Mouse (Mus musculus) midbrain, embryonic 14.5 days (tissue): Measurements from ENCODE around the gene Atp1b3. TPM values are rescaled to one million over a fixed set of nuclear protein-coding genes. Genes with fewer than 3 reads are reported as not detected.

Experiments
- ATAC-seq: fragments of 200-750 bp; cut with Nextera tagmentation; 2 replicates; pipeline ENCODE4 v1.8.0; 2017; ENCODE audit warnings: moderate number of reproducible peaks, moderate library complexity; ENCODE audit not compliant: low FRiP score, low TSS enrichment
- DNase-seq: peaks from one replicate; pipeline ENCODE4 v3.0.0-alpha.2; 2015
- H3K27ac ChIP-seq: fragments of 300-500 bp; sonication (generic); replicated peaks from 2 replicates; pipeline ENCODE4 v1.5.1; 2014; ENCODE audit warnings: mild to moderate bottlenecking, low read depth, low read length, moderate library complexity
- H3K27me3 ChIP-seq: fragments of 300-500 bp; sonication (generic); 2 replicates; pipeline ENCODE4 v1.6.1; 2014; ENCODE audit warnings: low read length, control low read depth, mixed read lengths; ENCODE audit not compliant: control insufficient read depth, insufficient read depth
- H3K36me3 ChIP-seq: fragments of 300-500 bp; sonication (generic); 2 replicates; pipeline ENCODE4 v1.6.1; 2014; ENCODE audit warnings: low read length, control low read depth; ENCODE audit not compliant: control insufficient read depth, insufficient read depth
- H3K4me1 ChIP-seq: fragments of 300-500 bp; sonication (generic); 2 replicates; pipeline ENCODE4 v1.6.1; 2014; ENCODE audit warnings: mild to moderate bottlenecking, antibody characterized with exemption, low read length, control low read depth; ENCODE audit not compliant: control insufficient read depth, insufficient read depth
- H3K4me2 ChIP-seq: fragments of 300-500 bp; sonication (generic); 2 replicates; pipeline ENCODE4 v1.6.1; 2014; ENCODE audit warnings: mild to moderate bottlenecking, low read length, moderate library complexity
- H3K4me3 ChIP-seq: fragments of 300-500 bp; sonication (generic); replicated peaks from 2 replicates; pipeline ENCODE4 v1.5.1; 2014; ENCODE audit warnings: low read depth, low read length
- H3K9ac ChIP-seq: fragments of 300-500 bp; sonication (generic); replicated peaks from 2 replicates; pipeline ENCODE4 v1.6.1; 2014; ENCODE audit warnings: mild to moderate bottlenecking, low read length, moderate library complexity
- H3K9me3 ChIP-seq: fragments of 300-500 bp; sonication (generic); 2 replicates; pipeline ENCODE4 v1.6.1; 2016; ENCODE audit warnings: low read length, control low read depth, mixed read lengths; ENCODE audit not compliant: control insufficient read depth
- WGBS: fragments of 180-500 bp; shearing (Covaris S2); extraction: QIAGEN DNeasy Blood & Tissue Kit; methylation state at CpG from one replicate; pipeline ENCODE4 v1.1.7; 2014; 5-methylcytosine and 5-hydroxymethylcytosine counted together
- polyA plus RNA-seq: library from polyadenylated mRNA; unstranded; fragments of >200 nt; fragmentation: Nextera tagmentation; extraction: Ambion mirVana; gene quantifications from 2 replicates; pipeline ENCODE4 v1.2.1, GENCODE M21; 2014

Atp1b3 gene
- polyA plus RNA-seq, 1 experiment from 2014 or later = 183 TPM

DNA sequence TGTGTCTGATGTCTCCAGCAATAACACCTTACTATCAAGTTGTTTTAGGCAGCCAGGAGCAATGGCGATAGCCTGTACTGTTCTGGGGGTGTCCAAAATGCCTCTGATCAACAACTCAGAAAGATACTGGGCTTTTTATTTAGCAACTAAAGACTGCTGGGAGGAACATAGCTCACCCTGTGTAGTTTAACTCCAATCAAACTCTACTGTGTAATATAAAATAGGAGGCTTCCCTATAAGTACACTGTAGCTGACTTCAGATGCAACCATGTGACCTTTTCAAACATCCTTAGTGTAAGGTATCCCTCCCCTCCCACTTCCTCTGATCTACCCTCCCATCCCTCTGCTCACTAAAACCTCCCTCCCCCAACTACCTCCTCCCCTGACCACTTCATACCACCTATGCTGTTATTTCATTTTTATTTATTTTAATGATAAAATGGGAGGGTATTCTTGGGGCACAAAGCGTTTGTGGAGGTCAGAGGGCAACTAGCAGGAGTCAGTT lies 29.5 kb upstream of the Atp1b3 start:
- Histone ChIP-seq H3K4me2 (no peak overlapping the region), H3K27me3 (no peaks in the 10 kb centered on the region), H3K27ac (no peak overlapping the region), H3K4me3 (no peak overlapping the region), H3K9ac (no peak overlapping the region), H3K36me3 (no peaks in the 10 kb centered on the region), H3K4me1 (no peaks in the 10 kb centered on the region), H3K9me3 (no peaks in the 10 kb centered on the region)
- no peak for DNase-seq
- WGBS = 89% methylated on average over 2 of the region's 2 CpGs
- ATAC-seq = no peak

DNA sequence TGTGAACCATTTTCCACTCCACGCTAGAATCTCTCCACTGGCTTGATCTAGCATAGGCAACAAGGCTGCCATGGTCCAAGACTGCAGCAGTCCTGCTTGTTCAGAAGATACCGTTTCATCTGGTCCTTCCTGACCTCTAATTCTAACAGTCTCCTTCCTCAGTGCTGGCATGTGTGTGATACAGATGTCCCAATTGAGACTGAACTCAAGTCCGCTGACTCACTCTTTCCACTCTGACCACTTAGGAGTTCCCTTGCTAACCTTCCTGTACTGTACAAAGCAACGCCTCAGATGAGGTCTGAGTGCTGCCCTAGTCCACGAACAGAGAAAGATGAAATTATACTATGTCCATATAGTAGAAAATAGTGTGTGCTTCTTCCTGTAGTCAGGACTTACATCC lies 28.9 kb upstream of the Atp1b3 start:
- no peak overlapping the region for H3K4me2 ChIP-seq
- ATAC-seq (no peak), DNase-seq (no peak)
- no peak overlapping the region for H3K9ac ChIP-seq
- no peak overlapping the region for H3K27ac ChIP-seq
- no peaks in the 10 kb centered on the region for H3K36me3 ChIP-seq
- H3K4me1 ChIP-seq = no peaks in the 10 kb centered on the region
- no peaks in the 10 kb centered on the region for H3K9me3 ChIP-seq
- no peak overlapping the region for H3K4me3 ChIP-seq
- H3K27me3 ChIP-seq = no peaks in the 10 kb centered on the region
- 88% methylated on average over 5 of the region's 5 CpGs for WGBS

DNA sequence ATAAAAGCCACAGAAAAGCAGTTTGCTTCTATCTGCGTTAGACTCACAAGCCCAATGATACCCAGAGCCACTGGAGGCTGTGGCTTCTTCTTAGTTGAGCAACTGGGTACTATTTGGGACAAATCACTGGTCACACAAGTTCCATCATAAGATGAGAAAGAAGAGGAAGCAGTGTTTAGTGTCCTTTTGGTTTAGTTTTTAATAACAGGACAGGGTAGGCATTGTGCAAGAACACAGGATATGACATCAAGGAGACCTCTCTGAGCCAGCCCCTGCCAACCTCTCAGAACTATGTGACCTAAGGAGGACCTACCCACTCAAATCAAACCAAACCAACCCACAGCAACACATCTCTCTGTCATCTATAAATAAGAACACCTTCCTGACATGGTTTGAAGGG lies 27.7 kb upstream of the Atp1b3 start:
- Histone ChIP-seq H3K4me2 (no peak overlapping the region), H3K9ac (no peak overlapping the region), H3K9me3 (no peaks in the 10 kb centered on the region), H3K4me3 (no peak overlapping the region), H3K36me3 (no peaks in the 10 kb centered on the region), H3K27ac (no peak overlapping the region), H3K4me1 (no peaks in the 10 kb centered on the region), H3K27me3 (no peaks in the 10 kb centered on the region)
- ATAC-seq (no peak), DNase-seq (no peak)
- 86% methylated on average over 1 of the region's 1 CpGs for WGBS

DNA sequence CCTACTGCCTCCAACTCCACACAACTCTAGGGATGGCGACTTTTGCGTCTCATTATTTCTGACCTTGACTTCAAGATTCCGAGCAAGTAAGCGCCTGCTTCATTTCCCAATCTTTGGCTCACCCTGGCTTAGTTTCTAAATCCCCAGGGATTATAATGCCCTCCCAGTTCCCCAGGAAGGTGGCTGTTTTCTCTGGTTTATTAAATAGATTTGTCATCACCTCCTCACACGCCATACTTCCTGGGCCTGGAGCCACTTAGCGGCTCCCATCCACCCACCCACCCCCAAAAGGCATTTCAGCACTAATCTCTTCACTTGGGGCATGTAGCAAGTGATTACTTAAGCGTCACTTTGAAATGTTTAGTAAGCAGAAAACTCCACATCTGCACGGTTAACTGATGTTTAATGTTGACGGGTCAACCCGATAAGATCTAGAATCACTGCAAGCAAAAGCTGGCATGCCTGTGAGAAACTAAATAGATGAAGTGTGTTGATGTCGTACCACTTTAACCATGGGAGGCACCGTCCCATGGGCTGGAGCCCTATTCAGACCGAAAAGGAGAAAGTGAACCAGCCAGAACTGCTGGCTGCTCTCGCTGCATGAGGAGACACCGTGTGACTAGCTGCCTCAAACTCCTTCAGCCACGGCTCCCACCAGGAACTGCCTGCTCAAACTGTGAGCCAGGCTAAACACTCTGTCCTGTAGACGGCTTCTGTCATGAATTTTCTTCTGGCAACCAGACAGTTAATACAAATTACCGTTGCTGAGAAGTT lies 19.7 kb upstream of the Atp1b3 start:
- H3K9me3 ChIP-seq = no peaks in the 10 kb centered on the region

DNA sequence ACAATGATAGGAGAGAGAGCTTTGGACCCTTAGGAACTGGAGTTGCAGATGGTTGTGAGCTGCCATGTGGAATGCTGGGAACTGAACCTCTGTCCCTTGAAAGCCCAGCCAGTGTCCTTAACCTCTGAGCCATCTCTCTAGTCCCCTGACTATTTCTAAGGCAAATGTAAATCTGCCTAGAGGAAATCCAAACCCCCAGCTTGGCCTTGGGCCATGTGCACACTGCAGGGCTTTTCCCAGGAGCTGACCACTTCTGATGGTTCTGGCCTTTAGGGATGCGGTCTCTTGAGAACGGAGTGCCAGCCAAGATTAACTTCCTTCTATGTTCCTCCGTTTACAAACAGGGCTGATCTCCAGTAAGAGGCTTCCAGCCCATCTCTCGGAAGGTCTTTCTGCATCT lies 18.5 kb upstream of the Atp1b3 start:
- Histone ChIP-seq H3K27me3 (no peaks in the 10 kb centered on the region), H3K9me3 (no peaks in the 10 kb centered on the region), H3K4me3 (no peak overlapping the region), H3K4me1 (no peaks in the 10 kb centered on the region), H3K9ac (no peak overlapping the region), H3K36me3 (no peaks in the 10 kb centered on the region), H3K27ac (no peak overlapping the region), H3K4me2 (no peak overlapping the region)
- no peak for DNase-seq
- WGBS = 84% methylated on average over 4 of the region's 4 CpGs
- ATAC-seq = no peak

More for the DNA sequence above, 19.7 kb upstream of the Atp1b3 start:
- Histone ChIP-seq H3K27me3 (no peaks in the 10 kb centered on the region), H3K4me1 (no peaks in the 10 kb centered on the region), H3K4me2 (no peak overlapping the region), H3K27ac (no peak overlapping the region), H3K36me3 (no peaks in the 10 kb centered on the region), H3K9ac (no peak overlapping the region), H3K4me3 (no peak overlapping the region)
- WGBS = 75% methylated on average over 18 of the region's 18 CpGs
- ATAC-seq (no peak), DNase-seq (no peak)

DNA sequence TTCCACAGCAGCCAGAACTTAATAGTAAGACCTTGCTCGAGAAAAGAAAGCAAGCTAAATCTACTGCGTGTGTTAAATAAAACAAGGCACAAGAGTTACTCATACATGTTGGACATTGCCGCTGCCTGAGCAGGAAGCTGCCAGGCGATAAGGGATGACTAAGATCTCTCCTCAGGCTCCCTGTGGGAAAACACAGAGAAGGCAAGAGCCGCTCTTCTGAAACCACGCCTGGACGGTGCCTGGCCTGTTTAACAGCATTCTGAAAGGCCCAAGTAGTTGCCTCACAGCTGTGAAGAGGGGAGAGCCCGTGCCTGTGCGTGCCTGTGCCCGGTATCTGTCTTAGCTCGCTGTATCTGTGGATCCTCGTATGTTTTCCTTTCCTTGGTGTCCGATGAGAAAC lies 17.2 kb upstream of the Atp1b3 start:
- Histone ChIP-seq H3K9me3 (no peaks in the 10 kb centered on the region), H3K9ac (no peak overlapping the region), H3K27ac (no peak overlapping the region), H3K4me2 (no peak overlapping the region), H3K4me3 (no peak overlapping the region), H3K36me3 (no peaks in the 10 kb centered on the region), H3K4me1 (no peaks in the 10 kb centered on the region), H3K27me3 (no peaks in the 10 kb centered on the region)
- no peak for ATAC-seq
- 89% methylated on average over 13 of the region's 13 CpGs for WGBS
- no peak for DNase-seq

DNA sequence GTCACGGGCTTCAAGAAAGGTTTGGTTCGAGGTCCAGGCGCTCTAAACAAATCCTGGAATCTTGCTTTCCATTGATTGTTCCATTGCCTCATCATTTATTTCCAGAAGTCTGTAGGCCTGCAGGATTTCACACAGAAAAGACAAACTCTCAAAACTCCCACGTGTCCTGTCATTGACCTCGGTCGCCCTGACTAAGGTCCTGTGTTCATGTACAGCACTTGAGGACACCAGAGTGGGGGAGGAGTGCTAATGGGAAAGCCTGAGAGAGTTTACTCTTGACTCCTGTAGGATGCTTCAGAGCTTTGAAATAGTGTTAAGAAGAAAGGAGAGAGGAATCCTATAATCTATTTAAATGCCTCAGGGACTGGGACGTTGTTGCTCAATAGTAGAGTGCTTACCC lies 15.3 kb upstream of the Atp1b3 start:
- Histone ChIP-seq H3K27me3 (no peaks in the 10 kb centered on the region), H3K9me3 (no peaks in the 10 kb centered on the region), H3K4me3 (no peak overlapping the region), H3K27ac (no peak overlapping the region), H3K36me3 (no peaks in the 10 kb centered on the region), H3K9ac (no peak overlapping the region), H3K4me2 (no peak overlapping the region), H3K4me1 (no peaks in the 10 kb centered on the region)
- WGBS = 72% methylated on average over 7 of the region's 7 CpGs
- DNase-seq (no peak), ATAC-seq (no peak)

DNA sequence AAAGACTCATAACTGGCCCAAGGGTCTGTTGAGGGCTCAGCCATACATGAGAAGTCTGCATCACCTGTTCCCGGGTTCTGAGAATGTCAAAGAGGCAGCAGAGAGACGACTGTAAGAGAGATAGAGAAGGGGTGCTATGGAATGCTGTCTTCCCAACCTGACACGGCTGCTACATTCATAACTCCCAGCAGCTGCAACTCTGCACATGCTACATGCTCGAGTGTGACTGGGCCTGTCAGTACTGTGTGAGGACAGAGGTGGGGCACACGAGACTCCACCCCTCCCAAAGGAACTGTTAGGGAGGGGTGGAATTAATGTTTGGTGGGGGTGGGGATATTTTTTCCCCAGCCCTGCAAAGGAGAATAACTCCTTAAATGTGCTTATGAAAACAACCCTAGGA lies 14.5 kb upstream of the Atp1b3 start:
- H3K9ac ChIP-seq = no peak overlapping the region
- WGBS = 83% methylated on average over 5 of the region's 5 CpGs
- H3K4me3 ChIP-seq = no peak overlapping the region
- H3K4me2 ChIP-seq = no peak overlapping the region
- H3K4me1 ChIP-seq = no peaks in the 10 kb centered on the region
- H3K27ac ChIP-seq = no peak overlapping the region
- H3K9me3 ChIP-seq = no peaks in the 10 kb centered on the region
- no peaks in the 10 kb centered on the region for H3K36me3 ChIP-seq
- ATAC-seq (no peak), DNase-seq (no peak)
- no peaks in the 10 kb centered on the region for H3K27me3 ChIP-seq

DNA sequence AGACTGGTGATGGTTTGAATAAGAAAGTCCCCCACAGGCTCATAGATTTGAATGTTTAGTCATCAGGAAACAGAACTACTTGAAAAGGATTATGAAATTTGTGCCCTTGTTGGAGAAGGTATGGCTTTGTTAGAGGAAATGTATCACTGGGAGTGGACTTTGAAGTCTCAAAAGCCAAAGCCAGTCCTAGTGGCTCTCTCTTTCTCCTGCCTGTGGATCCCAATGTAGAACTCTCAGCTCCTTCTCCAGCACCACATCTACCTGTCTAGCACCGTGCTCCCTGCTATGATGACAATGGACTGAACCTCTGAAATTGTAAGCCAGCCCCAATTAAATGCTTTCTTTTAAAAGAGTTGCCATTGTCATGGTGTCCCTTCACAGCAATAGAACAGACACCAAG lies 12.9 kb upstream of the Atp1b3 start:
- WGBS = 92% methylated on average over 1 of the region's 1 CpGs
- DNase-seq = no peak
- Histone ChIP-seq H3K4me1 (no peaks in the 10 kb centered on the region), H3K4me3 (no peak overlapping the region), H3K4me2 (no peak overlapping the region), H3K27me3 (no peaks in the 10 kb centered on the region), H3K9me3 (no peaks in the 10 kb centered on the region), H3K36me3 (no peaks in the 10 kb centered on the region), H3K27ac (no peak overlapping the region), H3K9ac (no peak overlapping the region)
- ATAC-seq = no peak
